Mouse (Mus musculus): ENCODE measurements around the gene Pex1.

GRCm38 (mm10) chr5:3648849-3649210 lies 53.0 kb downstream of the Pex1 start:
- no peak for TF ChIP-seq EP300 (IDR thresholded peaks at IDR 0.05; ENCODE audit: low read depth)
- TF ChIP-seq CTCF (IDR thresholded peaks at IDR 0.05; ENCODE audit: low read depth), result no peak
